Mouse (Mus musculus): ENCODE data around the gene Acpp. TPM values are rescaled to one million over a fixed set of nuclear protein-coding genes. Genes with fewer than 3 reads are reported as not detected.

The Acpp gene
- total RNA-seq, 2 experiments from 2014 or later = 0.14 to 0.17 TPM

DNA sequence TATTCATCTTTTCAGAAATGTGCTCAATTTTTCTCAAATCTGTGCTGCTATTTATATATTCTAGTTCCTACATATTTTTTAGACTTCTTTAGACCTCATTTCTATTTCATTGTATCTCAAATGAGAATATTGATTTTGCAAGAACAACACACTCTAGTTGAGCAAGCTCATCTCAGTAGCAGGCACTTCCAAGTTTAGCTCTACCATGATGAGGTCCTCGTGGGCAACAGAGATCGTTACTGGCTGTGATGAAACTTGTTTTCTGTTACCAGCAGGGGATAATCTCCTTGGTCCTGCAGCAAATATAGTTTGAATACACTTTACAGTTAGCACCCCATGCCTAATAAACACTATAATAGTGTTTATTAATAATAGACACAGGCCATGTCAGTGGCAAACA, 81.5 kb downstream of the Acpp start:
- intact Hi-C loops (cut with DNase I) = no loop called here
- DNase-seq = no peak

DNA sequence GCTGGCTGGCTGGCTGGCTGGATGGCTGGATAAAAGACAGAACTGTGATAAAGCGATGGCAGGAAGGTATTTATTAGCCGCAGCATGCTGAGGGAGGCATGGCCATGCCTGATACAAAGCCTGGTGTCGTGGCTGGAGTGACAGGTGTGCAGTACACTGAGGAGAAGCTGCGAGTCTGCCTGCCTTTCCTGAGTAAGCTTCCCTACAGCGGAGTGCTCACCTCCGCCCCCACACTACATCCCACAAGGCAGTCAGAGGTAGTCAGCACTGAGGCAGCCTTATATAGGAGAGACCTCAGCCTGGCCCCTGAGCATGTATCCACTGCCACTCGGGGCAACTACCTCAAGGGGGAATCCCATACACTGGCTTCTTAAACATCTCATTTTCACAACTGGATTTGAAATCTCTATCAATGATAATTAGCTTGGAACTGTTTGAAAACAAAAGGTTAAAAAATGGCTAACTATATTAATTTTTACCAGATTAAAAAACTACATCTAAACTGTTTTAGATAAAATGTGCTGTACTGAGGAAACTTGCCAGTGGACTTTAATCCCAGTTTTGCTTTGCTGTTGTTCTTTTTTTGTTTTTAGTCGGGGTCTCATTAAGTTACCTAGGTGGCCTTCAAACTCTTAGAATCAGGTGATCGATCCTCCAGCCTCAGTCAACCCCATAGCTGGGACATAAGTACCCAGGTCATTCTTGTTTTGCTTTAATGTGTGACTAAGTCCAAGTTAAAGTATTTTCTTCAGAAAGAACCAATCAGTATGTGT, 83.0 kb downstream of the Acpp start:
- intact Hi-C loops (cut with DNase I) = no loop called here
- DNase-seq = no peak

DNA sequence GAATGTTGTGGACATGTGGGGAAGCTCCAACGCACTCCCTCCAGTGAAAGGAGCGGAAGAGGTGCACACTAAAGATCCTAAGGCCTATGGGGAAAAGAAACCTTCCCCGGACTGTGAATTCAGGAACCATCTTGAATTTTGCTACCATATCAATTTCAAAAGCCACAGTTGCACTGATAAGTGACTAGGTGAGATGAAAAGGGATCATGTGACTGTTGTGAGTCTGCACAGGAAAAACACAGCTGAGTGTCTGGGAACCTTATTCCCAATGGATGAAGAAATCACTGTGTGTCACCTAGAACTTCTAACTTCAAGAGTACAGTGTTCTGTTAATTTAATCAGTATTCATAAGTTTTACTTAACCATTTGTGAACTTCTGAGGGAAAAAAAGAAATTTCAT, 84.9 kb downstream of the Acpp start:
- intact Hi-C loops (cut with DNase I) = no loop called here
- DNase-seq = no peak

DNA sequence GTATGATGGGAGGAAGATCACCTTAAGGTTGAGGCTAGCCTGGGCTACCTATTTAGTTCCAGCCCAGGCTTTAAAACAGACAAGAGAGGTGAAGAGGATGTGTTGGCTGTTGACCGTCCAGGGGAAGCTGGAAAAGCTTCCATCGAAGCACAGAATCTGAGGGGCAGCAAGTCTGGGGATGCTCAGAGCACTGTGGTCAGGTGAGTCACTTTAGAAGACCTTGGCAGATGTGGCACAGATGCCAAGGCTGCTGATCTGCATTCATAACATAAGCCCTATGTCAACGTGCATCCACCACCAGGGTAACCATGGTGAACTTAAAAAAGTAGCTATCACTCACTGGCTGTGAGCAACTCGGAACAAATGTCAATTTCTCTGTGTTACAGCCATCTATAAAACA, 85.9 kb downstream of the Acpp start:
- intact Hi-C loops (cut with DNase I) = no loop called here
- no peak for DNase-seq

DNA sequence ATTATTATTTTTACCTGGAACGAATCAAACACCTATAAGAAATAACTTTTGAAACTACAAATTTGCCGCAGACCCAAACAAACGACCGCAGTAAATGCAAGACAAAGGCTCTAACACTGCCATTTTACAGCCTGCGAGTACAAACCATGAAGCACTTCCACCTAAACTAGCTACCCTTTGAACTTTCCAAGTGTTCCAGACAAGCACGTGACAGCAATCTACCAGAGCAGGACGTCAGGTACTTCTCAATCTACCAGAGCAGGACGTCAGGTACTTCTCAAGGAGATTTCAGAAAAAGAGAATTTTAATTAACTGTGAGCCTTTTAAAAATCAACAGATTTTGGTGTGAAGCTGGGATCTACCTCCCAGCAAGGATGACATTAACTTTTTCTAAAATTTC, 86.4 kb downstream of the Acpp start:
- DNase-seq = no peak
- intact Hi-C loops (cut with DNase I) = no loop called here

DNA sequence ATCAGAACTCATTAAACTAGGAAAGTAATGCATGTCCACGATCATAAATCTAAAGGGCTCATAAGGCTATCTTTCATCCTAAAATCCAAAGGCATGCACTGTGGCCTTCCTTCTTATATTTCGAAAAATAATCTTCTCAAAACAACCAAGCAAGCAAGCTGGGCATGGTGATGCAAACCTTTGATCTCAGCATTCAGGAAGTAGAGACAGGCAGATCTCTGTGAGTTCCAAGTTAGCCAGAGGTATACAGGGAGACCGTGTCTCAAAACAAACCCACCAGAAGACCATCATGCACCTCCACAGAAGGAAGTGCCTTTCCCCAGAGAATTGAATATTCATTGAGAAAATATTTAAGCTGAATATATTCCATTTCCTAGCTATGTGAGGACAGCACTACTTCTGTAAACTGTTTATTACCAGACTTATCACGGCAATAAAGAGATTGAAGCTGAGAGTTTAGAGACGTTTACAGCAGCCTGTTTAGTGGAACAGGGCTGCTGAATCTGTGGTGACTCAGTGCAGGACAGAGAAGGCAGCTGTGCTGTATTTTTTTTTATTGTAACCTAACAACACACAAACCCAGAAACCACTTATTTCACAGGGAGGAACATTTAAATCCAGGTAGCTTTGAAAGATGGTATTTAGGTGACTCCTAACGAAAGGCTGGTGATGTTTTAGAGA, 90.1 kb downstream of the Acpp start:
- intact Hi-C loops (cut with DNase I) = no loop called here
- DNase-seq = no peak

DNA sequence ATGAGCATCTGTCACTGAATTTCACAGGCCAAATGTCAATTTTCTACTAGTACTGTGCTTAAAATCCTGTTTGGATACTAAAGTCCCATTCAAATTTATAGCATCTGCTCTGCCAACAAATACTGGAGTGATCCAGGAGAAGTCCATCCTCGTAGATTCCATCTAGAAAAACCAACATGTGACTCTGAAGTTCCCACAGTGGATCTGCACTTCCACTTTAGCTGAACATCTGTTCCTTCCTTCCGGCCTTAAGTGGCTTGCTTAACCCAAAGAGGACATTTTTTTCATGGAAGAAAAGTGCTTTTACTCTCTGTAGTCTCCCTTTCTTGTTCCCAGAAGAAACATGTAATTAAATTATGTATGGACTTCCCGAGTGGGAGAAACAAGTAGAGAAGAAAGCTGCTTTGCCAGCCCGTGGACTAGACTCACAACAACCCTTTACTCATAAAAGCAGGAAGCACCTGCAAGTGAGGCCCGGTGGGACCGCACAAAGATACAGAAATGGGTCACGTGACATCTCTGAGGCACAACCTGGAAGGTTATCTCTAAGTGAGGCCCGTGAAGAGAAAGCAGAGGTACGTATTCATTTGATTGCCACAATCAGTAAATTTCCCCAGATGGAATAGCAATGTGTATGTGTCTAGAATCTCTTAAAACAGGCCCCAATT, 93.6 kb downstream of the Acpp start:
- DNase-seq = peak; percentile 17 to 20
- intact Hi-C loops (cut with DNase I) = no loop called here

DNA sequence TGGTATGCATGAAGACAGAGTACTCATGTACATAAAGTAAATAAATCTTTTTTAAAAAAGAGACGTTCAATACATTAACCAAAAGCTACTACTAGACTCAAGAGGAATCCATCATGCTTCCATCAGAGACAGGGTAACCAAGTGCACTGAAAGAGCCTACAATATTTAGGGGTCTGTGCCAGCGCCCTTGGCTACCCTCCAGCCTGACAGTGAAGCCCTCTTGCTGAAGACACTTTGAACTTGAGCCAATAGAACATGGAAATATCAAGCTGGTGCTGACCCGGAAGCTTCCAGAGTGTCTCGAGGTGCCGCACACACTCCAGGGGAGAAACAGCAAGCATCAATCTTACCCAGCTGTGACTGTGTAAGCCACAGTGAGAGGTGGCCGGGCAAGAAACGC, 97.4 kb downstream of the Acpp start:
- intact Hi-C loops (cut with DNase I) = no loop called here

DNA sequence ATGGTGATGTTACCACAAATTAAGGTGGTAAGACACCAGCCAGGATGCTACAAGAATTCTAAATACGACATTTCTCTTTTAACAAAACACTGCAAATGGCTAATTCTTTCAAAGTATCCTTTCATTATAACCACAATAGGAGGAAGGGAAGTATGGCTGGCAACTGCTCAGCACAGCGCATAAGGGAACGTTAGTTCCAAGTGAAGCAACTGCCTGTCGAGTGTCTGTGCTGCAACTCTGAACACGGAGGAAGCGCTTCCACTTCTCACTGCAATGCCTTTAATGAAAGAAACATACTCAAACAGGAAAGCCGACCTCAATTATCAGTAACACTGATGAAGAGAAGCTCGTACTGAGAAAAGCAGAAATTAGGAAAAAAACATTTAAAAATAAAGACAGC, 98.5 kb downstream of the Acpp start:
- intact Hi-C loops (cut with DNase I) = no loop called here
- no peak for DNase-seq

More for the DNA sequence above, 97.4 kb downstream of the Acpp start:
- DNase-seq = no peak

Other genes with a start within 250 kb of the Acpp start
- gene Ackr4, start 210.8 kb downstream of the Acpp start, total RNA-seq (2021) = 1 to 10 TPM; 4.8 to 8.8 TPM
- gene Dnajc13, start 74.8 kb downstream of the Acpp start, total RNA-seq (2021) = 10 to 100 TPM; 35.1 to 41.9 TPM
- gene Cpne4, start 209.5 kb upstream of the Acpp start, total RNA-seq (2021) = not detected

Data from heart, postnatal 10 days (tissue).